Mouse (Mus musculus) lung, adult 2 months (tissue): ENCODE data around the gene Trh.

ENCODE experiments used
- CTCF ChIP-seq: fragments of 200-500 bp; IDR thresholded peaks from 2 replicates; pipeline ENCODE4 v1.5.1; 2011; ENCODE audit warnings: mild to moderate bottlenecking, low read length, control low read depth; ENCODE audit not compliant: insufficient read depth
- POLR2A ChIP-seq: fragments of 200-500 bp; IDR thresholded peaks from 2 replicates; pipeline ENCODE4 v1.6.1; 2011; ENCODE audit warnings: low read depth, mild to moderate bottlenecking, control low read depth, low read length, borderline replicate concordance; ENCODE audit errors: extremely low read depth

DNA sequence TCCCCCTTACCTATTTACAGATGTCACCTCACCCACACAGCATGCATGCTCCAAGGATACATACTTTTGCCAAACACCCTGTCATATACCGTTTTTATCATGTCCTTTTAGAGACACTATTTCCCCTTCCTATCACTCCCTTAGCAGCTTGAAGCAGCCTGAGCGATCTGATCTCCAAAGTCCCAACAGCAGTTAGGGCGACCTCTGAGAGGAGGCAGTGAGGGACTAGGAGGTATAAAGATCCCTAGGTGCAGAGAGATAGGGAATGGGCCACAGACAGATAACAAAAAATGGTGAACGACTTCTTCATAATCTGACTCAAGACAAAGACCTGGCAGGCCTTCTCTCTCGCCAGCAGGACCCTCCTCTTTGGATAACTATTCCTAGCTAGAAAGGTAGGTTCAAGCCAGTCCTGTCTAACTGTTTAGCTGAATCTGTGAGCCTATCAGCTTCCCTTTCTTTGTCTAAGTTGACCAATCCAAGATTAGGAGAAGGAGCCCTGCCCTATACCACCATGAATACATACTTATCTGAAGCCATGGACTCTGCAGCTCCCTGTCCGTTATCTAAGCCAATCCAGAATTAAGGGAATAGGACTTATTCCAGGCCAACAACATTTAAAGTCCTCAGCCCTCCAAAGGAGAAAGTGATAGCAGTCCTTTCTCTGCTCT, 29.3 kb upstream of the Trh start:
- TF ChIP-seq CTCF (no peak), POLR2A (no peak)
